Mouse (Mus musculus) CD4-positive, CD25-positive, alpha-beta regulatory T cell (primary cell): Measurements from ENCODE around the gene Synj2. TPM values are rescaled to one million over a fixed set of nuclear protein-coding genes. Genes with fewer than 3 reads are reported as not detected.

ENCODE experiments used
- polyA plus RNA-seq: library from polyadenylated mRNA; unstranded; fragments of 100-300 nt; shearing (Covaris generic); gene quantifications from one replicate; pipeline ENCODE4 v1.2.1, GENCODE M21; 2017

The Synj2 gene
- 29.4 TPM for polyA plus RNA-seq

GRCm38 (mm10) chr17:5941230-5942043 lies at the start of gene Synj2:
Synj2 (plus strand) TSS chr17:5941280.

GRCm38 (mm10) chr17:6079287-6080122 lies 138.4 kb downstream of the Synj2 start, which contains the start of the genes Serac1 and Gtf2h5:
Serac1 (minus strand) TSS chr17:6079741.
Gtf2h5 (plus strand) TSS chr17:6079786.

Other genes with a start within 250 kb of the Synj2 start
- gene Snx9, start 100.0 kb upstream of the Synj2 start, polyA plus RNA-seq: 17.4 TPM
- gene Serac1, start 138.5 kb downstream of the Synj2 start, polyA plus RNA-seq: 2.7 TPM
- gene Gtf2h5, start 138.5 kb downstream of the Synj2 start, polyA plus RNA-seq: 91.5 TPM
- 78.9 TPM for gene Tulp4, start 165.2 kb downstream of the Synj2 start, polyA plus RNA-seq